Mouse (Mus musculus) megakaryocyte, embryonic 14.5 days (primary cell): ENCODE measurements at regions not wholly inside any gene's neighbourhood (a gene's known extent, or its start where the extent isn't known, plus 50 kb on each side); places are given as distances from the start of the nearest gene placed in this dataset.

Experiments
- H3K27me3 ChIP-seq: replicated peaks from 2 replicates; pipeline ENCODE3; 2012; ENCODE audit warnings: inconsistent platforms
- H3K36me3 ChIP-seq: replicated peaks from 2 replicates; pipeline ENCODE3; 2012; ENCODE audit warnings: low read length, inconsistent platforms, mixed read lengths
- H3K4me1 ChIP-seq: 2 replicates; pipeline ENCODE4 v1.6.1; 2012; ENCODE audit warnings: inconsistent platforms
- H3K4me3 ChIP-seq: replicated peaks from 2 replicates; pipeline ENCODE3; 2012; ENCODE audit warnings: moderate library complexity, mild to moderate bottlenecking, inconsistent platforms
- H3K9me3 ChIP-seq: 2 replicates; pipeline ENCODE4 v1.6.1; 2012; ENCODE audit warnings: inconsistent platforms
- FLI1 ChIP-seq: IDR thresholded peaks from 2 replicates; pipeline ENCODE4 v1.6.1; 2012; ENCODE audit warnings: low read length, inconsistent platforms, mixed read lengths
- GATA1 ChIP-seq: IDR thresholded peaks from 3 replicates; pipeline ENCODE4 v1.6.1; 2012; ENCODE audit warnings: mixed read lengths, low read length, inconsistent platforms, borderline replicate concordance

DNA sequence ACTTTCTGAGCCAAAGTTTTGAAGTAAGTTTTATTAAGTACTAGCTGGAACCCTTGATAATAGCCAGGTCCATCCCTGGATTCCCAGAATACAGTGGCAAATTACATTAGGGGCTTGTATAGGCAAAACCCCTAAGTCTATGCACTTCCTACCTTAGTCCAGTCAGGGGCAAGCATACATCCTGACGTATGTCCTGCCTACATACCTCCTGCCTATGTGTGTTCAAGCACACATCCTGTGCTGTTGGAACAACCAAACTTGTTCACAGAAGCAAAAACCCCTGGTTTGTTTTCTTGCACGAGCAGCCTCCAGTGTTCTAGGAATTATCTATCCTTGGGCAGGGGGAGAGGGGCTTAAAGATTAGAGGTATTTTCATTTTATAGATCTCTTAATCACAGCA, 66.4 kb upstream of the Bmp2k start:
- Histone ChIP-seq H3K36me3 (peaks cover 44% of the 10 kb centered on the region), H3K4me1 (peaks cover 64% of the 10 kb centered on the region), H3K9me3 (no peaks in the 10 kb centered on the region), H3K4me3 (no peak overlapping the region), H3K27me3 (no peaks in the 10 kb centered on the region)
- TF ChIP-seq GATA1 (no peak), FLI1 (no peak)

- H3K9me3 ChIP-seq, result no peaks in the 10 kb centered on the region
- H3K36me3 ChIP-seq, result peaks cover 46% of the 10 kb centered on the region
- peaks cover 68% of the 10 kb centered on the region for H3K4me1 ChIP-seq
- TF ChIP-seq FLI1, result no peak
- no peak for TF ChIP-seq GATA1
- no peak overlapping the region for H3K4me3 ChIP-seq
- no peaks in the 10 kb centered on the region for H3K27me3 ChIP-seq
These were observed 65.8 kb upstream of the Bmp2k start for GRCm38 (mm10) chr5:96931576-96932152.

- no peak overlapping the region for H3K4me3 ChIP-seq
- TF ChIP-seq GATA1 (no peak), FLI1 (no peak)
- no peaks in the 10 kb centered on the region for H3K27me3 ChIP-seq
- H3K9me3 ChIP-seq, result no peaks in the 10 kb centered on the region
- peaks cover 82% of the 10 kb centered on the region for H3K4me1 ChIP-seq
- peaks cover 40% of the 10 kb centered on the region for H3K36me3 ChIP-seq
These were observed 61.2 kb upstream of the Bmp2k start for GRCm38 (mm10) chr5:96936239-96936638.

- no peaks in the 10 kb centered on the region for H3K9me3 ChIP-seq
- TF ChIP-seq GATA1, result no peak
- no peak for TF ChIP-seq FLI1
- H3K27me3 ChIP-seq, result no peaks in the 10 kb centered on the region
- H3K36me3 ChIP-seq, result peaks cover 31% of the 10 kb centered on the region
- H3K4me3 ChIP-seq, result no peak overlapping the region
- H3K4me1 ChIP-seq, result peaks cover 80% of the 10 kb centered on the region
These were observed 58.8 kb upstream of the Bmp2k start for GRCm38 (mm10) chr5:96938718-96939117.

DNA sequence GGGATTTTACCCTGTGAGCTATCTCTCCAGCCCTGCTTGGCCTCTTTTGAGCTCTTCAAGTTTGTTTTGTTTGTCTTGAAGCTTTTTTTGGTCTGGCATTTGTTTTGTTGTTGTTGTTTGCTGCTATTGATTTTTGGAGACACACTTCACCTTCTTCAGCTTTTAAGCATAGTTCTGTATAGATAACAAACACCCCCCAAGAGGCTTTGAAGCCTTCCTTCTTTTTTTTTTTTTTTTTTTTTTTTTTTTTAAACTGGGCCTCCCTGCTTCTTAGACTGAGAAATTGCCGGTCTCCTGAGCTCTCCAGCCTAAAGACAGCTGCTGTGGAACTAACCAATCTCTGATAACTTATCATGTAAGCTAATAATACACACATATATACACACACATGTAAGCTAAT, 58.2 kb upstream of the Bmp2k start:
- H3K4me3 ChIP-seq, result no peak overlapping the region
- H3K9me3 ChIP-seq, result no peaks in the 10 kb centered on the region
- H3K27me3 ChIP-seq, result no peaks in the 10 kb centered on the region
- TF ChIP-seq GATA1 (no peak), FLI1 (no peak)
- H3K4me1 ChIP-seq, result peaks cover 83% of the 10 kb centered on the region
- H3K36me3 ChIP-seq, result peaks cover 31% of the 10 kb centered on the region

DNA sequence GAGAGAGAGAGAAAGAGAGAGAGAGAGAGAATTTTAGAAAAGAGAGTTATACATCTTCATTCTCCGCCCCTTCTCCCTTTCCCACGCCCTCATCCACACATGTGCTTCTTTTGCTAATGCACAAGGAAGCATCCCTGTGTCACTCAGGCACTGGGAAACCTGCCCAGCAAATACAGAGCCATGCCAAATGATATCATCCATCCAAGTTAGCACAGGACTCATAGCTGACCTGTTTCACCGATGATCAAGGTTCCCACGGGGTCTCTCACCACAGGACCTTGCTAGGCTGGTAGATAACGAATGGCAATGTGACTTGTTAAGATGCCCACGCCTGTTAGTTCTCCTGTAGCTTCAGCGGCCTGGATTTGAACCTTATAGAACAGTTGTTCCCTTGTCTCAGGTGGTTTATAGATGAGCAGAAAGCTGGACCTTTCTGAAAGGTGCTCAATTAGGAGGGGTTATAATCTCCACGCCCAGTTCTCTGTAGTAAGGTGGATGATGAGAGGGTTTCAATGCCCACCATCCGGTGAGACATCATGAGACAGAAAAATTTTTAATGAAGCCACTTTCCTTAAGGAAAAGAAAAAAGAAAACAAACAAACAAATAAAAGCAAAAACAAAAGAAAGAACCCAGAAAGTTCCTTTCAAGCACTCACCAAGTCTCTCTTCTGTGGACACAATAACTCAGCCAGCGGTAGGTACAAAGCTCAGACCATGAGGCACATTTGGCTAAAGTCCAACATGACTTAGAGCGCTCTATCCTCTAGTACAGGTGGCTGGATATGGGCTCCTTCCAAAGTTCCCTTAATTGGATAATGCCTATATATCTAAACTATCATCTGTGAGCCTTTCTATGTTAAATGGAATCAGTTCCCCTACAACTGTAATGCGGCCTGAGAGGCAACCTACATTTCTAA, 57.1 kb upstream of the Bmp2k start:
- no peak for TF ChIP-seq GATA1
- TF ChIP-seq FLI1, result no peak
- H3K4me1 ChIP-seq, result peaks cover 88% of the 10 kb centered on the region
- no peaks in the 10 kb centered on the region for H3K9me3 ChIP-seq
- H3K27me3 ChIP-seq, result no peaks in the 10 kb centered on the region
- peaks cover 30% of the 10 kb centered on the region for H3K36me3 ChIP-seq
- peak overlapping the region; percentile 53 for H3K4me3 ChIP-seq

GRCm38 (mm10) chr5:96941087-96941468, 56.4 kb upstream of the Bmp2k start:
- no peaks in the 10 kb centered on the region for H3K27me3 ChIP-seq
- TF ChIP-seq FLI1, result no peak
- no peak for TF ChIP-seq GATA1
- peaks cover 30% of the 10 kb centered on the region for H3K36me3 ChIP-seq
- peak overlapping the region; percentile 53 for H3K4me3 ChIP-seq
- H3K4me1 ChIP-seq, result peaks cover 83% of the 10 kb centered on the region
- H3K9me3 ChIP-seq, result no peaks in the 10 kb centered on the region

- no peak for TF ChIP-seq GATA1
- no peak for TF ChIP-seq FLI1
- Histone ChIP-seq H3K9me3 (no peaks in the 10 kb centered on the region), H3K4me3 (no peak overlapping the region), H3K27me3 (no peaks in the 10 kb centered on the region), H3K36me3 (peaks cover 28% of the 10 kb centered on the region), H3K4me1 (peaks cover 79% of the 10 kb centered on the region)
These were observed 56.0 kb upstream of the Bmp2k start for GRCm38 (mm10) chr5:96941518-96941917.
